Mouse (Mus musculus) heart, postnatal 0 days (tissue): ENCODE measurements around the gene Gm42517. TPM values are rescaled to one million over a fixed set of nuclear protein-coding genes. Genes with fewer than 3 reads are reported as not detected.

ENCODE experiments used
- ATAC-seq: fragments of 200-750 bp; cut with Nextera tagmentation; 2 replicates; pipeline ENCODE4 v1.8.0; 2017; ENCODE audit warnings: low read depth, moderate number of reproducible peaks, moderate library complexity; ENCODE audit not compliant: insufficient read depth
- DNase-seq: peaks from one replicate; pipeline ENCODE4 v3.0.0-alpha.2; 2016; ENCODE audit warnings: low spot score
- H3K27ac ChIP-seq: fragments of 300-500 bp; sonication (generic); 2 replicates; pipeline ENCODE4 v1.5.1; 2014; ENCODE audit warnings: low read depth, mild to moderate bottlenecking
- H3K27me3 ChIP-seq: fragments of 300-500 bp; sonication (generic); 2 replicates; pipeline ENCODE4 v1.6.1; 2014; ENCODE audit warnings: low read length, mixed read lengths; ENCODE audit not compliant: control insufficient read depth, insufficient read depth
- H3K36me3 ChIP-seq: fragments of 300-500 bp; sonication (generic); replicated peaks from 2 replicates; pipeline ENCODE4 v1.6.1; 2014; ENCODE audit warnings: low read length, mixed read lengths; ENCODE audit not compliant: control insufficient read depth, insufficient read depth
- H3K4me1 ChIP-seq: fragments of 300-500 bp; sonication (generic); 2 replicates; pipeline ENCODE4 v1.6.1; 2014; ENCODE audit warnings: antibody characterized with exemption; ENCODE audit not compliant: control insufficient read depth, insufficient read depth
- H3K4me2 ChIP-seq: fragments of 300-500 bp; sonication (generic); 2 replicates; pipeline ENCODE4 v1.6.1; 2014; ENCODE audit warnings: low read depth, mild to moderate bottlenecking, low read length, moderate library complexity
- H3K4me3 ChIP-seq: fragments of 300-500 bp; sonication (generic); 2 replicates; pipeline ENCODE4 v1.5.1; 2014; ENCODE audit warnings: low read depth, low read length
- H3K9ac ChIP-seq: fragments of 300-500 bp; sonication (generic); replicated peaks from 2 replicates; pipeline ENCODE4 v1.6.1; 2014; ENCODE audit warnings: low read depth, low read length, mixed read lengths
- H3K9me3 ChIP-seq: fragments of 300-500 bp; sonication (generic); replicated peaks from 2 replicates; pipeline ENCODE4 v1.6.1; 2016; ENCODE audit warnings: low read length; ENCODE audit not compliant: control insufficient read depth
- CTCF ChIP-seq: IDR thresholded peaks from 2 replicates; pipeline ENCODE4 v1.5.1; 2016; ENCODE audit warnings: antibody characterized with exemption, control low read depth, low read depth
- EP300 ChIP-seq: IDR thresholded peaks from 2 replicates; pipeline ENCODE4 v1.6.1; 2016; ENCODE audit warnings: antibody characterized with exemption, low read depth
- WGBS: fragments of 180-500 bp; shearing (Covaris S2); extraction: QIAGEN DNeasy Blood & Tissue Kit; methylation state at CpG from one replicate; pipeline ENCODE4 v1.1.7; 2014; 5-methylcytosine and 5-hydroxymethylcytosine counted together
- polyA plus RNA-seq: library from polyadenylated mRNA; unstranded; fragments of >200 nt; fragmentation: Nextera tagmentation; extraction: Ambion mirVana; gene quantifications from 2 replicates; pipeline ENCODE4 v1.2.1, GENCODE M21; 2015
- total RNA-seq: library from RNA; depleted of rRNA; stranded (reverse); fragments of >200 nt; gene quantifications from 2 replicates; pipeline ENCODE4 v1.2.3, GENCODE M21; 2014; ENCODE audit warnings: low replicate concordance

Gm42517 gene
- total and polyA plus RNA-seq, 2 experiments from 2014 or later, result not detected

DNA sequence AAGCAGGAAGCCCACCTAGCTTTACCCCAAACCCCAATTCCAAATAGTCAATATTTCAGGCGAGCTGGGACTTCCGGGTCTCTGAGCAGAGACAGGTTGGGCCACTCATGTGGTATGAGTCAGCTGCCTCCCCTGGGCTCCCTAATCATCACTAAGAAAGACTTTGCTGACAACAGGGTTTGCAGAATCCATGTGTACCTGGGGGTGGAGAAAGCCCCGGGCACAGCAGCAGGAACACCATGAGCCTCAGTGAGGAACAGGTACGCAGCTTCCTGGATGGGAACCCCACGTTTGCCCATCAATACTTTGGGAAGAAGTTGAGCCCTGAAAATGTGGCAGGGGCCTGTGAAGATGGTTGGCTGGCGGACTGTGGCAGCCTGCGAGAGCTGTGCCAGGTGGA lies 20.5 kb upstream of the Gm42517 start, which contains the start of gene Pde6b:
TSS of gene Pde6b (plus strand) at position 191 of the 400 bp plus-strand sequence.
- H3K9me3 ChIP-seq, result no peaks in the 10 kb centered on the region
- no peak for ATAC-seq
- TF ChIP-seq EP300 (no peak), CTCF (no peak)
- no peak within 1 kb of the TSS for H3K27ac ChIP-seq
- no peak within 1 kb of the TSS for H3K4me3 ChIP-seq
- H3K4me1 ChIP-seq, result no peaks in the 10 kb centered on the region
- H3K36me3 ChIP-seq, result no peaks in the 10 kb centered on the region
- H3K4me2 ChIP-seq, result no peak within 1 kb of the TSS
- 62% methylated on average over 7 of the region's 7 CpGs for WGBS
- no peak within 1 kb of the TSS for H3K9ac ChIP-seq
- no peak for DNase-seq
- H3K27me3 ChIP-seq, result no peaks in the 10 kb centered on the region

DNA sequence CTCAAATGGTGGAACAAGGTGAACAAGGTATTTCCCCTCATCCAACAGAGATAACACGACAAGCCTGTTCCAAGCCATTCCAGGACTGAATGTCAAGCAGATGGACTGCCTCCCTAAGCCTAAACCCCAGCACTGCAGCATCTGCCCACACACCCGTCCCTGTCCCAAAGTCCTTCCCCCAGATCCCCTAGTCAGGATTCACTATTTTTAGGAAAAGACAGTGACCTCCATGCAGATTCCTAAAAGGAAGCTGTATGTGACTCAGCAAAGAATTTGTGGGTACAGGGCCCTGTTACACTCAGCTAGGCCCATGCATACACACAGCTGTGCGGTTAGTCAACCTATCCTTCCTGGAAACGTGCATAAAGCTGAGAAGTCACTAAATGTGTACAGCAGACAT lies 18.7 kb upstream of the Gm42517 start:
- DNase-seq (no peak), ATAC-seq (no peak)
- no peaks in the 10 kb centered on the region for H3K36me3 ChIP-seq
- no peak overlapping the region for H3K9ac ChIP-seq
- WGBS, result 54% methylated on average over 4 of the region's 4 CpGs
- no peaks in the 10 kb centered on the region for H3K27me3 ChIP-seq
- H3K4me2 ChIP-seq, result no peak overlapping the region
- no peak for TF ChIP-seq CTCF
- no peak for TF ChIP-seq EP300
- no peaks in the 10 kb centered on the region for H3K4me1 ChIP-seq
- H3K27ac ChIP-seq, result no peak overlapping the region
- H3K9me3 ChIP-seq, result no peaks in the 10 kb centered on the region
- no peak overlapping the region for H3K4me3 ChIP-seq

DNA sequence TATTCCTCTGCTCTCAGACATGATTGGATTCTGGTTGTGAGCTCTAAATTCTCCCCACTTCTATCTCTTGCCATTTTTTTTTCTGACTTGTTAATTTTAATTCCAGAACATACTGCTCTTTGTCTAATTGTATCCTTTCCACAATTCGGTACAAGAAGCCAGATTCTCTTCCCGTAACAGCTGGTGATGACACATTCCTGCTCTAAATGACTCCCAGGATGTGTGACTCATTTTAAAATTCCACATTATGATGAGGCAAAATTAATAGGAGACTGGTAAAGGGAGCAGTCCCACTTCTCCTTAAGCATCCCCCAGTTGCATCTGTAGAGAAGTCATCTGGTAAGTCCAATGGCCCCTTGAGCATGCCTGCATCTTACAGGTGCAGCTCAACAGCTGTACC lies 17.9 kb upstream of the Gm42517 start:
- no peaks in the 10 kb centered on the region for H3K36me3 ChIP-seq
- no peak overlapping the region for H3K27ac ChIP-seq
- no peak for DNase-seq
- ATAC-seq, result no peak
- TF ChIP-seq EP300 (no peak), CTCF (no peak)
- WGBS, result 64% methylated on average over 2 of the region's 2 CpGs
- no peak overlapping the region for H3K9ac ChIP-seq
- H3K9me3 ChIP-seq, result no peaks in the 10 kb centered on the region
- no peaks in the 10 kb centered on the region for H3K4me1 ChIP-seq
- no peak overlapping the region for H3K4me3 ChIP-seq
- H3K4me2 ChIP-seq, result no peak overlapping the region
- no peaks in the 10 kb centered on the region for H3K27me3 ChIP-seq

DNA sequence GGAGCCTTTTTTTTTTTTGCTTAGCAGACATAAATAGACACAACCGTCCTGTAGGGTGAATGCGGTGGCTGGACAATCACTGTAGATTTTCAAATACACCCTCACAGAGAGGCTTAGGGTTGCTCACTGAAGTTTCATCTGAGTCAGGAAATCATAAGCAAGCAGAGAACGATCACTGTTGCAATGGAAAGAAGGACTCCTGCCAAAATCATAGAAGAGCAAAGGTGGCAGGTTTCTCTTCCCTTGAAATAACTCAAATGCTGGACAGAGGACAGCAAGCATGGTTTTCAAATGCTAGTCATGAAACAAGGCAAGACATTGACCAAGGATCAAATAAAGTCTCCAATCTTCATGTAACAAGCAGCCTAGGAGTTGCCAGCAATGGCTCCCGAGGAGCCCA lies 10.6 kb upstream of the Gm42517 start:
- no peaks in the 10 kb centered on the region for H3K9me3 ChIP-seq
- 53% methylated on average over 4 of the region's 4 CpGs for WGBS
- no peak overlapping the region for H3K27ac ChIP-seq
- DNase-seq (no peak), ATAC-seq (no peak)
- no peaks in the 10 kb centered on the region for H3K36me3 ChIP-seq
- 0 out of 2 replicates have a peak, but pooled peaks cover 3% of the 10 kb centered on the region for H3K27me3 ChIP-seq
- H3K4me2 ChIP-seq, result no peak overlapping the region
- no peaks in the 10 kb centered on the region for H3K4me1 ChIP-seq
- H3K4me3 ChIP-seq, result no peak overlapping the region
- no peak overlapping the region for H3K9ac ChIP-seq
- TF ChIP-seq CTCF, result no peak
- TF ChIP-seq EP300, result no peak

DNA sequence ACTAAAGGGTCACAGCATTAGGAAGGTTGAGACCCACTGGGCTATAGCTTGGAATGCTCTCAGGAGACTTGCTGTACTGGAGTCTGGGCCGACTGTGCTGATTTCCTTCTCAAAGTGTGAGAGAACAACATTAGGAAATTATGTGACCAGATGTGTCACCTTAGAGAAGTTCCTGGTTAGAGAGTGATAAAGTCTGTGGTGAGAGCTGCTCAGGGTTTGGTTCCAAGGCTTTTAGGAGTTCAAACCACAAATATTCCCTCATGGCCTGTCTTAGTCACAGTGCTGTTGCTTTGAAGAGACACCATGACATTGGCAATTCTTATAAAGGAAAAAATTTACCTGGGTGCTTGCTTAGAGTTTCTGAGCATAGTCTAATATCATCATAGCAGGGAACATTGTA lies 8.3 kb upstream of the Gm42517 start:
- Histone ChIP-seq H3K4me2 (no peak overlapping the region), H3K9ac (no peak overlapping the region), H3K4me1 (no peaks in the 10 kb centered on the region), H3K4me3 (no peak overlapping the region), H3K27me3 (peaks cover 22% of the 10 kb centered on the region), H3K27ac (no peak overlapping the region), H3K9me3 (no peaks in the 10 kb centered on the region), H3K36me3 (no peaks in the 10 kb centered on the region)
- ATAC-seq (no peak), DNase-seq (no peak)
- TF ChIP-seq EP300 (no peak), CTCF (no peak)
- WGBS, result 44% methylated on average over 1 of the region's 1 CpGs

DNA sequence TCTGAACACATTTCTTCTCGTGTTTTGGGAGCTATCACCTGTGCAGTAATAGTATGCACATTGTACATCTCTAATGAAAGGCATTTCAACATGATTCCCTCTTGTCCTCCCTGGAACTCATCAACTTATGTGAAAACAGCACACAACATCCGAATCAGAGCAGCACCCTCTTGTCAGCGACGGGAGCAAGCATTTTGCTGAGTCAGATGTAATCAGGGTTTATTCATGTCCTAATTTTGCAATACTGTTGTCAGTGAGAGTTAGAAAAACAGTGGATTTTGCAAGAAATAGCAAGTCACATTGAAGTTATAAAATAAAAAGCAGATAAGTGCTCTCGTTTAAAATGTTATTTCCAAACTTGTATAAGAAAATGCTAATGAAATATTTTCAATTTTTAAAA lies 6.4 kb upstream of the Gm42517 start:
- ATAC-seq (no peak), DNase-seq (no peak)
- TF ChIP-seq EP300, result no peak
- TF ChIP-seq CTCF, result no peak
- no peak overlapping the region for H3K27ac ChIP-seq
- no peaks in the 10 kb centered on the region for H3K36me3 ChIP-seq
- WGBS, result 63% methylated on average over 5 of the region's 5 CpGs
- H3K4me2 ChIP-seq, result no peak overlapping the region
- H3K4me1 ChIP-seq, result no peaks in the 10 kb centered on the region
- H3K9ac ChIP-seq, result no peak overlapping the region
- no peaks in the 10 kb centered on the region for H3K9me3 ChIP-seq
- H3K4me3 ChIP-seq, result no peak overlapping the region
- peaks cover 42% of the 10 kb centered on the region for H3K27me3 ChIP-seq
